Mouse (Mus musculus) spleen, adult 2 months (tissue): ENCODE measurements around the gene Rptor.

Source experiments
- CTCF ChIP-seq: fragments of 200-500 bp; IDR thresholded peaks from 2 replicates; pipeline ENCODE4 v1.5.1; 2011; ENCODE audit warnings: mild to moderate bottlenecking, inconsistent platforms; ENCODE audit not compliant: insufficient read depth, insufficient read length, insufficient replicate concordance; ENCODE audit errors: extremely low read depth
- POLR2A ChIP-seq: fragments of 200-500 bp; IDR thresholded peaks from 2 replicates; pipeline ENCODE4 v1.6.1; 2011; ENCODE audit warnings: low read depth, low read length, inconsistent platforms

DNA sequence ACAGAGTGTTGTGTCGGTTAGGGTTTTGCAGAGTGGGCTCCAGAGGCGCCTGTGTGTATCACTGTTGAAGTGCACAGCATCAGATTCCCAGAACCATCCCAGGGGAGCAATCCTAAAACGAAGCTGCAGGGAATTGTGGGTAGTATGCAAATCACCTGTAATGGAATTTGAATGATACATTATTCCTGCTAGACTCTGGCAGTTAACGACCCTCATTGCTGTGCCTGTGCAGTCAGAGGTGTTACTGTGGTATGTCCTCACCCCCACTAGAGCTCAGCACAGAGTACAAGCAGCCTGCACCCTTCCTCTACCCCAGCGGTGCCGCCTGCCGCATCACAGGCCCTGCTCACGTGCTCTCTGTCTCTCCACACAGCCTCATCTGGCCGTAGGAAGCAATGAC is 294.3 kb downstream of the Rptor start:
- no peak for TF ChIP-seq CTCF
- no peak for TF ChIP-seq POLR2A
